Mouse (Mus musculus) megakaryocyte, embryonic 14.5 days (primary cell): ENCODE results near the gene BC100530.

Experiments
- FLI1 ChIP-seq: IDR thresholded peaks from 2 replicates; pipeline ENCODE4 v1.6.1; 2012; ENCODE audit warnings: low read length, inconsistent platforms, mixed read lengths
- GATA1 ChIP-seq: IDR thresholded peaks from 3 replicates; pipeline ENCODE4 v1.6.1; 2012; ENCODE audit warnings: mixed read lengths, low read length, inconsistent platforms, borderline replicate concordance

- TF ChIP-seq GATA1 (no peak), FLI1 (no peak)
Observed at GRCm38 (mm10) chr16:36337171-36337570, 30.4 kb downstream of the BC100530 start.
